Mouse (Mus musculus) forelimb bud, embryonic 11.5 days (tissue): ENCODE results near the gene Tex2.
"Not testable (repeated sequence)": the region's sequence is repeated elsewhere in the genome, so short reads cannot be mapped to it uniquely, and the experiment has no call there.

Source experiments
- DNase-seq: peaks from one replicate; pipeline ENCODE4 v3.0.0-alpha.2; 2012; ENCODE audit warnings: low read depth, low spot score

Tex2 gene

GRCm38 (mm10) chr11:106618768-106619167, 5.5 kb upstream of the Tex2 start:
- not testable (repeated sequence) for DNase-seq

DNA sequence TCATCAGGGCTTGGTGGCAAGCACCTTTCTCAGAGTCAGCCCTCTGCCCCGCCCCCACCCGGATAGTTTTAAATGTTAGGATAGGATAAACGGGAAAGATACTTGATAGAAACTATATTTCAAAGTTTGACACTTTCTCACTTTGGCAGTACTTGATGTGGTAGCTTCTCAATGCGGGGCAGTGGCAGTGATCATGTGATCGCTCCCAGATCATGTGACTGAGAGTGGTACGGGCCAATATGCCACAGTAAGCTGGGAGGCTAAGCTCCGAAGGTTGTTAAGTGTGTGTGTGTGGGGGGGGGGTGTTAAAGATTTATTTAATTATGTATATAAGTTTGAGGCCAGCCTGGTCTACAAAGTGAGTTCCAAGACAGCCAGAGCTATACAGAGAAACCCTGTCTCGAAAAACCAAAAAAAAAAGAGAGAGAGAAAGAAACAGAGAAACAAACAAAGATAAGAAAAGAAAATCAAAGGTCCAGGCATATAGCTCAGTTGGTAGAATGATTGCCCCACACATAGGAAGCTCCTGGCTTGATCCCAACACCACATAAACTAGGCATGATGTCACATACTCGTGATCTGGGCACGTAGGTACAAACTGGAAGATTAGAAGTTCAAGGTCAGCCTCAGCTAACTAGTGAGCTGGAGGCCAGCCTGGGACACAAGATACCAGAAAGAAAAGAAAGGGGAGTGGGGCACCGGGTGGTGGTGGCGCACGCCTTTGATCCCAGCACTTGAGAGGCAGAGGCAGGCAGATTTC, 4.8 kb upstream of the Tex2 start:
- no peak for DNase-seq

DNA sequence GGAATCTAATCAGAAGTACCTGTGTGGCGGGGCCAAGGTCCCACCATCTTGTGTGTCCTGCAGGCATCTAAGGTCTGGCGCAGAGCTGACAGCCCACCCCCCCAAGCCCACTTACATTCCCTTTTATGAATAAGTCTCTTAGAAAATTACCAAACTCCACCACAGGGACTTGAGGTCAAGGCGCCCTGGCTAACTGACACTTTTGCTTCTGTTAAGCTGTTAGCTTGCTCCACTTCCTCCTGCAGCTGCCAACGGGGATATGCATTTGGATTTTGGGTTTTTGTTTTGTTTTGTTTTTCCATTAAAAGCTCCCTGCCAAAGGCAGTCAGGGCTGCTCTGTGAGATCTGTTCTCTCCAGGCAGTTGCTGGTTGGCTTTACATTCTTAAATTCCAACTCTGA, 2.3 kb upstream of the Tex2 start:
- DNase-seq: no peak

- DNase-seq: no peak
Observed at GRCm38 (mm10) chr11:106614339-106614645, 1.1 kb upstream of the Tex2 start.

DNA sequence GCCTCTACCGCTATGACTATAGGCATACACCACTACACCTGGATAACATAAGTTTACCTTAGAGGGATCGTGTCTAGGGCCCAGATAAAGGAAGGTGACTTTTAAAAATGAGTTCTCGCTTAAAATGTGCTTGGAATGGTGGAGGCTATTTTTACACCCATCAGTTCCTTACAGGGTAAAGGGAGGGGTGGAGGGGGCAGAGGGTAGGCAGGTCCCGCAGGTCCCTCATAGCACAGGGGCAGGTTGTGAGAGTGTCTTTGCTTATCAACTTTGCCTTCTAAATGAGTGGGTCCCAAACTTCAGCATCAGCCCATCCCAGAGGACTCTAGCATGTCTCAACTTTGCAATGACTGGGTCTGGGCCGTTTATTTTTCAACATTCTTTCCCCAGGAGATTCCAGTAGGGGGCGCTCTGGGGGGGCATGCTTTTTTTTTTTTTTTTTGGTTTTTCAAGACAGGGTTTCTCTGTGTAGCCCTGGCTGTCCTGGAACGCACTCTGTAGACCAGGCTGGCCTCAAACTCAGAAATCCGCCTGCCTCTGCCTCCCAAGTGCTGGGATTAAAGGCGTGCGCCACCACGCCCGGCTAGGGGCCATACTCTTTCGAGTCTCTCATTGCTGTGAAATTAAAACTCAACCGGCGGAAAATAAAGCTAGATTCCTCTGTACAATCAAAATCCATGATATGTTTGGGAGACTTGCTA, 565 bp upstream of the Tex2 start:
- DNase-seq: no peak

GRCm38 (mm10) chr11:106612209-106612960, 838 bp downstream of the Tex2 start:
- no peak for DNase-seq

DNA sequence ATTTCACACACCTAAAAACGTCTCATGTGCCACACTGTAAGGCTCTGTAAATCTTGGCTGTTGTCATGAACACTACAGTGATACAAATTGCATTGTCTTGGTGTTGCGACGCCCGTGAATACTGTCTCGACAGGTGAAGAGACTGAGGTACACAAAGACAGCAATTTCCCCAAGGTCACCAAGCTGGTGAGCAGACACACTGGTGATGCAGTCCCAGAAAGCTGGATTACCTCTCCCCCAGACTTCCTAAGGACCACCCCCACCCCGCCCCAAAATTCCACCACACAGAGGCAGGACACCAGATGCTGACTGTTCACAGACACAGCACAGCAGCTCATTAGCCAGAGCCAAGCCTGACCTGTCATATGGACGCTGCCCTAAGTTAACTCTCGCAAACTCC, 3.5 kb downstream of the Tex2 start:
- no peak for DNase-seq

- DNase-seq: no peak
Observed at GRCm38 (mm10) chr11:106607316-106607715, 5.9 kb downstream of the Tex2 start.

DNA sequence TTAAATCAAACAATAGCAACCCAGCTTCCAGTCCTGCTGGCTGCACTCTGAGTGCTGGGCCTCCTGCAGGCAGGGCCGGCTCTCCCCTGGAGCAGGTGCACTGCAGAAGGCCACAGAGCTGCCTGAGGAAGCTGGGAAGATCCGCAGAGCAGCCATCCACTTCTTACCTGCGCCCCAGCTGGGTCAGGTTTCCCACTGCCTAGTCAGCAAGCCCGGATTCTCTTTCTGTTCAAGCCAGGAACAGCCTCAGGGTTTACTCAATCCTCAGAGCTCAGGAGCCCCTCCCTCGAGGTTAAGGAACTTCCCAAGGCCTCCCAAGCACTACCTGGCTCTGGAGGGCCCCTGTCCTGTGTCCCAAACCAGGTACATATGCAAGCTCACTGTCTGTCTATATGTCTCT, 7.2 kb downstream of the Tex2 start:
- no peak for DNase-seq

DNA sequence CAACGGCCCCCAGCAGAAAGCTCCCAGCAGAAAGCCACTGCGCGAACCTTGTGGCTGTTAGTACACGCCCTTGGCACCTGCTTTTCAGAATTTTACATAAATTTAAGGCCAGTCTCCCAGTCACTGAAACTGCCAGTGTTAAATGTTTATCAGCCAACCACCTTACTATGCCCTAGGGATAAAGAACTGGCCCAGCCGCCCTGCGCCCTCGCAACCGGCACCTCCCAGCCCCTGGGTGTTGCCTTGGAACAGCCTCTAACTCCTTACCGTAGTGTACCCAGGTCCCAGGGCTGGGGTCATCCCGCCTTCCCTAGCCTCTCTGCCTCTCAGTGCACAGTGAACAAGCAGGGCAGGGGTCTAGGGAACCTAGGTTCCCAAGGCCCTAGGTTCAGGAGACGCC, 10.0 kb downstream of the Tex2 start:
- no peak for DNase-seq

GRCm38 (mm10) chr11:106600124-106600523, 13.1 kb downstream of the Tex2 start:
- no peak for DNase-seq

DNA sequence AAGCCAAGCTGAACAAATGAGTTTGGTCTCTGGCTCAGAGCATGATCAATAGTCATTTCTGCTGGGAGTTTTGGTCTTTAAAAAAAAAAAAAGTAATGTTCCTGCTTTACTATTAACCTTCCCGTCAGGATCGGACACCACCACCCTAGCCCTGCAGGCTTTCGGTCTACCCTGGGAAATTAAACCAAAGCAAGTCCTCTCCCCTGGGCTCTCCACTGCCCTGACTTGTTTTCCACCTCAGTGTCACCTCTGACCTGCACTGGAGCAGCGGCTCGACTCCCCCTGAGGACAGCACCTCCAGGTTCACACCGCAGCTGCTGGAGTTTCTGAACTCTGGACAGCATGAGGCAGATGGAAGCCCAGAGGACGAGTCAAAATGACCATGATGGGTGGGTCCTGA, 13.9 kb downstream of the Tex2 start:
- DNase-seq: no peak

DNA sequence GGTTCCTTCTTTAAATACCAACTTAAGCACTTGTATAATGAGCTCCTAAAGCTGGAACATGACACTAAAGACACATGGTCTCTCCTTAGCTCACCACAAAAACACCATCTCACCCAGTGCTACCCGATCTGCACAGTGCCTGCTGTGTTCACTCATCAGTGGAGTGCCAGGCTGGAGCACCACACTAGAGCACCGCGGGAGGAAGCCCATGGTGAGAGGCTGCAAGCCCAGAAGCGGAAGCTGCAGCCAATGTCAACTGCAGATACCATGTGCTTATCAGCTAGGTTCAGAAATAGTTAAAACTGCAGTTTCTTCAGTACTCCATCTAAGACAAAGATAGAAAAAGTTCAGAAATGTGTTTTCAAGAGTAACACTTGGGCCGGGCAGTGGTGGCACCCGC, 14.9 kb downstream of the Tex2 start:
- DNase-seq: no peak

- DNase-seq: no peak
Observed at GRCm38 (mm10) chr11:106597737-106598330, 15.4 kb downstream of the Tex2 start.

DNA sequence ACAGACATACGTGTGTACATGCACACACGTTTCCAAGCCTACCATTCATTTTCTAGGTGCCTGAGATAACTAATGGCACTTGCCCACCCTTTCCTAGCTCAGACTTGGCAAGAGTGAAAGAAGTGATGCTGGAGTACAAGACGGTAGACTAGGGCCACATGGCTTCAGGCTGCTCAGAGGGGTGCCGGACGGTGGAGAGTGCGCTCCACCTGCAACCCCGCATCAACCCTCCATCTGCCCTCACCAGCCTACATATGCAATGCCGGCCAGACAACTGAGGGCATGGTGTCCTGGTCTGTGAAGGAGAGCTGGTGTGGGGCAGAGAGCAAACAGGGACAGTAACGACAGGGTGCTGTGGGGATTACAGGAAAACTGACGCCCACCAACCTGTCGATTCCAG, 22.0 kb downstream of the Tex2 start:
- DNase-seq: no peak

DNA sequence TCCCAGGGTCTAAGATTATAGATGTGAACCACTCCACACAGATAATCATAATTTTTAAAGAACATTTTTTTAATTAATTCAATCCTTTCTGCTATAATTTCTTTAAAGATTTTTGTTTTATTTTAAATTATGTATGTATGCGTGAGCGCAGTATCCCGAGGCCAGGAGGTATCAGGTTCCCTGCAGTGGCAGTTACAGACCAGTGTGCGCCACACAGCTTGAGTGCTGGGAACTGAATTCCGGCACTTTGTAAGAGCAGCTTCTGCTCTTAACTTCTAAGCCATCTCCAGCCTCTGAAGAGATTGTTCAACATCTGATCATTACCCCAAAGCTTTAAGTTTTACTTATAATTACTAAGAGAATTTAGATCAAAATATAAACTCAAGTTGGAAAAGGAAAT, 23.1 kb downstream of the Tex2 start:
- DNase-seq: no peak

DNA sequence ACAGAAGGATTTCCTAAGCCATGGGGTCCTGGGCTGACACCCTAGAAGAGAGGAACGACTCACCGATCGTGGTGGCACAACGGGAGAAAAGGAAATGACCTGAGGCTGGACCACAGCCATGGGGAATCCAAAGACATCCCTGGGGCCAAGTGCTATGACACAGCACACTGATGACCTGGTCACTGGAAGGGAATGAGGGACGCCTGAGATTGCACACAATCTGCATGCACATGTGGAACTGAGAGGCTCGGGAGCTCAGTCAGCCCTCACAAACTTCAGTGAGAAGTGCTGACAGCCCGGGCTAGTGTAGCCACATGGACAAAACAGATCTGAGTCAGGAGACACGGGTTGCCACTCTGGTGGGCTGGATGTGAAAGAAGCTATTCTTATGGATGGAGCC, 24.4 kb downstream of the Tex2 start:
- DNase-seq: no peak

GRCm38 (mm10) chr11:106587786-106588519, 25.3 kb downstream of the Tex2 start:
- no peak for DNase-seq

GRCm38 (mm10) chr11:106583801-106584200, 29.4 kb downstream of the Tex2 start:
- no peak for DNase-seq

- DNase-seq: no peak
Observed at GRCm38 (mm10) chr11:106581357-106581756, 31.9 kb downstream of the Tex2 start.

GRCm38 (mm10) chr11:106580468-106580867, 32.8 kb downstream of the Tex2 start:
- no peak for DNase-seq

GRCm38 (mm10) chr11:106579957-106580356, 33.3 kb downstream of the Tex2 start:
- DNase-seq: no peak
